Mouse (Mus musculus): ENCODE results near the gene Tmem131l. TPM values are rescaled to one million over a fixed set of nuclear protein-coding genes. Genes with fewer than 3 reads are reported as not detected.

Tmem131l gene
- polyA plus RNA-seq, 1 experiment: 57.5 TPM

GRCm38 (mm10) chr3:83943691-83944090, 96.3 kb downstream of the Tmem131l start:
- no peak for TF ChIP-seq POLR2A (IDR thresholded peaks at IDR 0.05; ENCODE audit: borderline replicate concordance, low read depth, low read length)
- no peak for TF ChIP-seq CTCF (IDR thresholded peaks at IDR 0.05; ENCODE audit: low read depth, low read length)
- Histone ChIP-seq H3K4me3 (ENCODE audit: insufficient read depth, low read length) (no peak overlapping the region), H3K27ac (ENCODE audit: insufficient read depth, low read depth, low read length) (no peak overlapping the region), H3K4me1 (ENCODE audit: control insufficient read depth, insufficient read depth, low read length) (peaks cover 45% of the 10 kb centered on the region)

DNA sequence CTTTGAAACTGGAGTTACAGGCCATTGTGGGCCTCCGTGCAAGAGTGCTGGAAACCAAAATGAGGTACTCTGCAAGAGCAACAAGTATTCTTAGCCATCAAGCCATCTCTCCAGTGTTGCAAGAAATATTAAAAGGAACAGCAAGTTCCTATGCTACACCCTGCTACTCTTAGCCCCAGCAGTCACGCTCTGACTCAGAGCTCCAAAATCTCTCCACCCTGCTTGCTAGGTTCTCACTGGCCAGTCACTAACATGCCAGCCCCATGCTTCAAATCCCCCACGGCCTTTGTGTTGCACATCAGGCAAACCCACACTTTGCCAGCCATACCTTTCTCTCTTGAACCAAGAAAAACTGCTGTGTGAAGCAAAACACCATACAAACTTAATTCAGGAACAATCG, 96.8 kb downstream of the Tmem131l start:
- Histone ChIP-seq H3K4me1 (ENCODE audit: control insufficient read depth, insufficient read depth, low read length) (peaks cover 42% of the 10 kb centered on the region), H3K27ac (ENCODE audit: insufficient read depth, low read depth, low read length) (peak overlapping the region; percentile 17; the same call in 1 of the 2 replicates), H3K4me3 (ENCODE audit: insufficient read depth, low read length) (no peak overlapping the region)
- TF ChIP-seq CTCF (IDR thresholded peaks at IDR 0.05; ENCODE audit: low read depth, low read length) (no peak), POLR2A (IDR thresholded peaks at IDR 0.05; ENCODE audit: borderline replicate concordance, low read depth, low read length) (no peak)

GRCm38 (mm10) chr3:83941921-83942320, 98.1 kb downstream of the Tmem131l start:
- TF ChIP-seq CTCF (IDR thresholded peaks at IDR 0.05; ENCODE audit: low read depth, low read length) (no peak), POLR2A (IDR thresholded peaks at IDR 0.05; ENCODE audit: borderline replicate concordance, low read depth, low read length) (no peak)
- no peak overlapping the region for H3K27ac ChIP-seq (ENCODE audit: insufficient read depth, low read depth, low read length)
- no peak overlapping the region for H3K4me3 ChIP-seq (ENCODE audit: insufficient read depth, low read length)
- H3K4me1 ChIP-seq (ENCODE audit: control insufficient read depth, insufficient read depth, low read length): peaks cover 32% of the 10 kb centered on the region

DNA sequence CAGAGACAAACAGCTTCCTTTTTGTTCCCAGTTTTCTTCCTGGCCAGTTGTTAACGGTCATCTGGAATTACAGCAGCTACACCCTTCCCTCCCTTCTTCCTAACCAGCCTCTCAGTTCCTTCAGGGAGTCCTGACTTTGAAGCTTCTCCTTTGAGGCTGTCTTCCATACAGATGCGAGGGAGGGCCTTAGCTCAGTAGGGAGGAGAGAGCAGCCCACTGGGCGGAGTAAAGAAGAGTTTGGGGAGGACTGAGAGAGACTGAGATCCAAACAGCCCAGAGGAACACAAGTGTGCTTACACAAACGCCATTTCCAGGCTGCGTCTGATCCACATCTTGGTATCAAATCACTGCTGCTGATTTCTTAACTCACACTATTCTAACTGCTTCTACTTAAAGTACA, 101.1 kb downstream of the Tmem131l start:
- Histone ChIP-seq H3K4me3 (ENCODE audit: insufficient read depth, low read length) (no peak overlapping the region), H3K4me1 (ENCODE audit: control insufficient read depth, insufficient read depth, low read length) (peaks cover 23% of the 10 kb centered on the region), H3K27ac (ENCODE audit: insufficient read depth, low read depth, low read length) (no peak overlapping the region)
- TF ChIP-seq POLR2A (IDR thresholded peaks at IDR 0.05; ENCODE audit: borderline replicate concordance, low read depth, low read length): no peak
- TF ChIP-seq CTCF (IDR thresholded peaks at IDR 0.05; ENCODE audit: low read depth, low read length): no peak

GRCm38 (mm10) chr3:83934514-83934913, 105.5 kb downstream of the Tmem131l start:
- Histone ChIP-seq H3K4me1 (ENCODE audit: control insufficient read depth, insufficient read depth, low read length) (peaks cover 7% of the 10 kb centered on the region; the same call in 1 of the 2 replicates), H3K27ac (ENCODE audit: insufficient read depth, low read depth, low read length) (no peak overlapping the region), H3K4me3 (ENCODE audit: insufficient read depth, low read length) (no peak overlapping the region)
- TF ChIP-seq CTCF (IDR thresholded peaks at IDR 0.05; ENCODE audit: low read depth, low read length) (no peak), POLR2A (IDR thresholded peaks at IDR 0.05; ENCODE audit: borderline replicate concordance, low read depth, low read length) (no peak)

GRCm38 (mm10) chr3:83915768-83916496, 124.0 kb downstream of the Tmem131l start:
- Histone ChIP-seq H3K4me1 (ENCODE audit: control insufficient read depth, insufficient read depth, low read length) (peaks cover 28% of the 10 kb centered on the region), H3K4me3 (ENCODE audit: insufficient read depth, low read length) (no peak overlapping the region), H3K27ac (ENCODE audit: insufficient read depth, low read depth, low read length) (no peak overlapping the region)
- no peak for TF ChIP-seq POLR2A (IDR thresholded peaks at IDR 0.05; ENCODE audit: borderline replicate concordance, low read depth, low read length)
- TF ChIP-seq CTCF (IDR thresholded peaks at IDR 0.05; ENCODE audit: low read depth, low read length): peak; percentile 54

DNA sequence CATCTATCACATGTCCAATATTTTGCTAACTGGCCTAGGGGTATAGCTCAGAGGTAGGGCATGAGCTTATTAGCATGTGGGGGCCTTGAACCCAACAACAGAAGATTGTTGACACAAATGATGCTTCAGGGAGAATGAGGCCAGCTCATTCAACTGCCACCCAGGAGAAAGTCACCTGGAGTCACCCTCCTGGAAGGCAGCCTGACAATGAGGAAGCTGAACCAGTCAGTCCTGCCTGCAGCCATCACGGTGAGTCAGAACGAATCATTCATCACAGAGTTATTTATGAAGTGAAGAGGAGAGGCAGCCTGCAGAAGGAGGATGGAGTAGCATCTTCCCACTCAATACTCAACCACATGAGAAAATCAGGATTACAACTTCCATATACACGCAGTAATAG, 124.9 kb downstream of the Tmem131l start:
- TF ChIP-seq CTCF (IDR thresholded peaks at IDR 0.05; ENCODE audit: low read depth, low read length): no peak
- TF ChIP-seq POLR2A (IDR thresholded peaks at IDR 0.05; ENCODE audit: borderline replicate concordance, low read depth, low read length): no peak
- Histone ChIP-seq H3K4me3 (ENCODE audit: insufficient read depth, low read length) (no peak overlapping the region), H3K4me1 (ENCODE audit: control insufficient read depth, insufficient read depth, low read length) (peaks cover 28% of the 10 kb centered on the region), H3K27ac (ENCODE audit: insufficient read depth, low read depth, low read length) (no peak overlapping the region)

DNA sequence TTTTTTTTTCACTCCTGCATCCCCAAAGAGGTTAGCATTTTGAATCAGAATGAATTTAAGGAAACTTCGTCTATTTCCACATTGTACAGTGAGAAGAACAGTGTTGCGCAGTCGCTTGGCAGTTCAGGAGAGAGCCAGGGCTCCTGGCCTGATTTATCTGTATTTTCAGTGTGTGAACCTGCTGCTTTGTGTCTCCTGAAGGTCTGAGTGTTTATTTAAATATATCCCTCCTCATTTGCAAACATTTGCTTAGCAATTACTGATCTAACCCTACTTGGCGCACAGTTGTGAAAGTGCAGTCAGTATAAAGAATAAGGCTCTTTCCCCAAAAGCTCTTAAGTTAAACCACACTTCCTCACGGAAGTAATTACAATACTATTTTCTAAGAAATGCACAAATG, 129.3 kb downstream of the Tmem131l start:
- H3K4me1 ChIP-seq (ENCODE audit: control insufficient read depth, insufficient read depth, low read length): peaks cover 26% of the 10 kb centered on the region
- H3K4me3 ChIP-seq (ENCODE audit: insufficient read depth, low read length): no peak overlapping the region
- no peak overlapping the region for H3K27ac ChIP-seq (ENCODE audit: insufficient read depth, low read depth, low read length)
- TF ChIP-seq CTCF (IDR thresholded peaks at IDR 0.05; ENCODE audit: low read depth, low read length): no peak
- TF ChIP-seq POLR2A (IDR thresholded peaks at IDR 0.05; ENCODE audit: borderline replicate concordance, low read depth, low read length): no peak

DNA sequence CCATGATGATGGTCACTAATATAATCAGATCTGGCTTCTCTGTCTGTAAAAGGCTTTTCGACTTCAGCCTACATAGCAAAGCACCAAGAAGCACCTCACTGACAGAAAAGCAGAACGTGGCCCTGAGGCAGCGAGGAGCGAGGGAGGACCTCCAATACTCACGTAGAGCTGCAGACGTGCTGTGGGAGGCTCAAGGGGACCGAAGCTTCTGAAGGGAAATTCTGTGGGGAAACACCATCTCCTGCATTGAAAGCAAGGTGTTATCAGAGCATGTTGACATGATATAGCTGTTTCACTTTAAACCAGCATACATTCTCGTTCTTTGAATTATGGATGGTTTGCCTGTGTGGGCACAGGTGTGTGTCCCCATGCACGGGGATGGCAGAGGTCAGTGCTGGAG, 133.8 kb downstream of the Tmem131l start:
- H3K4me1 ChIP-seq (ENCODE audit: control insufficient read depth, insufficient read depth, low read length): peaks cover 4% of the 10 kb centered on the region; the same call in 1 of the 2 replicates
- no peak overlapping the region for H3K4me3 ChIP-seq (ENCODE audit: insufficient read depth, low read length)
- TF ChIP-seq CTCF (IDR thresholded peaks at IDR 0.05; ENCODE audit: low read depth, low read length) (no peak), POLR2A (IDR thresholded peaks at IDR 0.05; ENCODE audit: borderline replicate concordance, low read depth, low read length) (no peak)
- H3K27ac ChIP-seq (ENCODE audit: insufficient read depth, low read depth, low read length): no peak overlapping the region

DNA sequence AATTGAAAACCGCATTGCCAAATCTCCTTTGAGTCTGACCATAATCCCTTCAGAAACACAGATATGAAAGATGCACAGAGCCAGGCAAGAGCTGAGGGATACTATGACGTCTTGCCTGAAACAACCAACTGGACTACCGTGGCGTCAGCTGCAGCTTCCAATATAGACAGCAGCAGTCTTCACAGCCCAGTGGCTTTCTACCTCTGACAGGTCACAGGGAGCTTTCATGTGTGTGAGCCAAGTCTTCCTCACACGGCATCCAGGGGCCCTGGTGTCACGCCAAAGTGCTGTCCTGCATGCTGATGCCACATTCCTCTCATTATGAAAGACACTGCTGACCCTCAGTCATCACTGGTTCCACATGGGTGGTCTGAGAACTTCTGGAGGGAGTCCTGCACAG, 134.8 kb downstream of the Tmem131l start:
- Histone ChIP-seq H3K27ac (ENCODE audit: insufficient read depth, low read depth, low read length) (no peak overlapping the region), H3K4me1 (ENCODE audit: control insufficient read depth, insufficient read depth, low read length) (peaks cover 5% of the 10 kb centered on the region; the same call in 1 of the 2 replicates), H3K4me3 (ENCODE audit: insufficient read depth, low read length) (no peak overlapping the region)
- TF ChIP-seq CTCF (IDR thresholded peaks at IDR 0.05; ENCODE audit: low read depth, low read length): no peak
- TF ChIP-seq POLR2A (IDR thresholded peaks at IDR 0.05; ENCODE audit: borderline replicate concordance, low read depth, low read length): no peak
